Mouse (Mus musculus) intestine, embryonic 15.5 days (tissue): Measurements from ENCODE around the gene Erap1. TPM values are rescaled to one million over a fixed set of nuclear protein-coding genes. Genes with fewer than 3 reads are reported as not detected.

ENCODE experiments used
- ATAC-seq: fragments of 200-750 bp; cut with Nextera tagmentation; 2 replicates; pipeline ENCODE4 v1.8.0; 2017; ENCODE audit warnings: moderate TSS enrichment, moderate library complexity
- H3K27ac ChIP-seq: fragments of 300-500 bp; sonication (generic); 2 replicates; pipeline ENCODE4 v1.5.1; 2015; ENCODE audit warnings: mild to moderate bottlenecking, inconsistent platforms
- H3K27me3 ChIP-seq: fragments of 300-500 bp; sonication (generic); replicated peaks from 2 replicates; pipeline ENCODE4 v1.6.1; 2015; ENCODE audit warnings: inconsistent platforms
- H3K36me3 ChIP-seq: fragments of 300-500 bp; sonication (generic); 2 replicates; pipeline ENCODE4 v1.6.1; 2015; ENCODE audit warnings: inconsistent platforms
- H3K4me1 ChIP-seq: fragments of 300-500 bp; sonication (generic); replicated peaks from 2 replicates; pipeline ENCODE4 v1.6.1; 2015; ENCODE audit warnings: inconsistent platforms
- H3K4me2 ChIP-seq: fragments of 300-500 bp; sonication (generic); replicated peaks from 2 replicates; pipeline ENCODE4 v1.6.1; 2015; ENCODE audit warnings: mild to moderate bottlenecking, inconsistent platforms
- H3K4me3 ChIP-seq: fragments of 300-500 bp; sonication (generic); replicated peaks from 2 replicates; pipeline ENCODE4 v1.5.1; 2015; ENCODE audit warnings: inconsistent platforms
- H3K9ac ChIP-seq: fragments of 300-500 bp; sonication (generic); 2 replicates; pipeline ENCODE4 v1.6.1; 2015; ENCODE audit warnings: inconsistent platforms
- H3K9me3 ChIP-seq: fragments of 300-500 bp; sonication (generic); 2 replicates; pipeline ENCODE4 v1.6.1; 2016; ENCODE audit warnings: inconsistent platforms
- WGBS: fragments of 180-500 bp; shearing (Covaris S2); methylation state at CpG from one replicate; pipeline ENCODE4 v1.1.7; 2015; 5-methylcytosine and 5-hydroxymethylcytosine counted together
- polyA plus RNA-seq: library from polyadenylated mRNA; unstranded; fragments of >200 nt; fragmentation: Nextera tagmentation; extraction: Ambion mirVana; gene quantifications from 2 replicates; pipeline ENCODE4 v1.2.1, GENCODE M21; 2015

Gene Erap1
- polyA plus RNA-seq, 1 experiment from 2014 or later: 42.3 TPM

DNA sequence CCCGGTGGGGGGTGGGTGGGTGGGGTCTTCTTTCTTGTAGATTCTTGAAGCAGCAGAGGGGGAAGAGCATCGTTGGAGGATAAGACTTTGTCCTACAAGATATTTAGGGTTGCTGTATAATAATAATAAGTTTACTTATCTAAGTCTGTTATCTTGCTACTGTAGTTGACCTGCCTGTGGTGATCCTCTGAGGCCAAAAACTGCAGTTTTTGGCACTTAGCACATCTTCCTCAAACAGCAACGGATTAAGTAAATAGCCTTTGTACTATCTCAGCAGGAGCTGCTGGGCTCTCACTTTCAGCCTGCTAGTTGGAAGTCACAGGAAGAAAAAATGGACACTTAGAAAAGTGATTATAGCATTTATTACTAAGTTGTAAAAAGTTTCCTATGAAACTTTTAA is 56.9 kb downstream of the Erap1 start:
- no peak overlapping the region for H3K4me2 ChIP-seq
- no peaks in the 10 kb centered on the region for H3K27me3 ChIP-seq
- H3K9ac ChIP-seq: no peak overlapping the region
- no peak overlapping the region for H3K27ac ChIP-seq
- no peak overlapping the region for H3K4me3 ChIP-seq
- H3K4me1 ChIP-seq: no peaks in the 10 kb centered on the region
- ATAC-seq: no peak
- no peaks in the 10 kb centered on the region for H3K9me3 ChIP-seq
- no peaks in the 10 kb centered on the region for H3K36me3 ChIP-seq
- 51% methylated on average over 3 of the region's 3 CpGs for WGBS

DNA sequence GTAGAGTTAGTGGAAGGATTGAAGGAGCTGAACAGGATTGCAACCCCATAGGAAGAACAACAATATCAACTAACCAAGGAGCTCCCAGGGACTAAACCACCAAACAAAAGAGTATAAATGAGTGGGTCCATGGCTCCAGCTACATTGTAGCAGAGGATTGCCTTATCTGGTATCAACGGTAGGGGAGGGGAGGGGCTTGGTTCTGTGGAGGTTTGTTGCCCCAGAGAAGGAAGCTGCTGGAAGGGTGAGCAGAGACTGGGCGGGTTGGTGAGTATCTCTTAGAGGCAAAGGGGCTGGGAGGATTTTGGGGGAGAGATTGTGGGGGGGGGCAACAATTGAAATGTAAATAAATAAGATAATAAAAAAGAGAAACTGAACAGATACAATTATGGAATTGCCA is 79.6 kb downstream of the Erap1 start:
- Histone ChIP-seq H3K27ac (no peak overlapping the region), H3K4me1 (no peaks in the 10 kb centered on the region), H3K4me2 (no peak overlapping the region), H3K9ac (no peak overlapping the region), H3K36me3 (peaks cover 5% of the 10 kb centered on the region; the same call in 1 of the 2 replicates), H3K4me3 (no peak overlapping the region), H3K27me3 (no peaks in the 10 kb centered on the region), H3K9me3 (no peaks in the 10 kb centered on the region)
- ATAC-seq: no peak
- 75% methylated on average over 2 of the region's 2 CpGs for WGBS

DNA sequence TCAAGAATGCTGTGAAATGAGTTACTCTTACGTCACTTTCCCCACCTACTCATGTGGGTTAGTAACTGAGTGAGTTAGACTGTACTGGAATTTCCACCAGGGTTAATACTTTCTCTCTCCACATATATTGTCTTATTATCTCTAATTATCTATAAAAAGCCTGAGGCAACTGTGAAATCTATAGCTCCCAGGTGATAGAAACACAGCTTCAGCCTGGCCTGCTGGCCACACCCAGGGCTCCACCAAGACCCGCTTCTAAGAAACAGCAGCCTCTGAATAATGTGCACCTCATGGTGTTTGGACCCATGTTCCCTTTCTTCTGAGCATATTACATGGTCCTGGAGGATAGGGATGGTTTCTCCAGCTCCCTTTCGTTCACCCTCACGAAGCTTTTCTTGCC is 94.4 kb downstream of the Erap1 start:
- Histone ChIP-seq H3K27me3 (no peaks in the 10 kb centered on the region), H3K4me1 (no peaks in the 10 kb centered on the region), H3K4me2 (no peak overlapping the region), H3K4me3 (no peak overlapping the region), H3K27ac (no peak overlapping the region), H3K36me3 (no peaks in the 10 kb centered on the region; the same call in 1 of the 2 replicates), H3K9me3 (no peaks in the 10 kb centered on the region), H3K9ac (no peak overlapping the region)
- ATAC-seq: no peak
- WGBS: 94% methylated on average over 4 of the region's 4 CpGs

DNA sequence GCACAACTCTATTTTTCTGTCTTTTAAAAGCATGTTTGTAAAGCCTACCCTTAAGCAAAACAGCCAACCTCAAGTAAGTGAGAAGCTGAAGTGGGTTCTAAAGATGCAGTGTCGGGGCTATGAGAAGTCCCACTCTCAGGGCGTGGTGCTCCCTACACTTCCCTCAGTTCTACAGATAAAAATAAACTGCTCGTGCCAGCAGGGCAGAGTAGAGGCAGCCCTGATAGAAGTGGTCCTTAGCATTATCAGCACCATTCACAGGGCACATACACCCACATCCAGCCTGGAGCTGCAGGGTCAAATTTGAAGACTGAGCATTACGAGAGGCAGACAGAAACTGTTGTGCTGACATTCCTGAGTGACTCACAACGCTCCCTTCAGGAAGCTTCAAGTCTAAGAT is 96.5 kb downstream of the Erap1 start:
- no peak overlapping the region for H3K27ac ChIP-seq
- ATAC-seq: peak; percentile 78; the same call in 1 of the 2 replicates
- H3K9ac ChIP-seq: no peak overlapping the region
- H3K36me3 ChIP-seq: no peaks in the 10 kb centered on the region; the same call in 1 of the 2 replicates
- no peaks in the 10 kb centered on the region for H3K9me3 ChIP-seq
- no peaks in the 10 kb centered on the region for H3K27me3 ChIP-seq
- no peaks in the 10 kb centered on the region for H3K4me1 ChIP-seq
- 79% methylated on average over 5 of the region's 5 CpGs for WGBS
- no peak overlapping the region for H3K4me3 ChIP-seq
- H3K4me2 ChIP-seq: no peak overlapping the region

DNA sequence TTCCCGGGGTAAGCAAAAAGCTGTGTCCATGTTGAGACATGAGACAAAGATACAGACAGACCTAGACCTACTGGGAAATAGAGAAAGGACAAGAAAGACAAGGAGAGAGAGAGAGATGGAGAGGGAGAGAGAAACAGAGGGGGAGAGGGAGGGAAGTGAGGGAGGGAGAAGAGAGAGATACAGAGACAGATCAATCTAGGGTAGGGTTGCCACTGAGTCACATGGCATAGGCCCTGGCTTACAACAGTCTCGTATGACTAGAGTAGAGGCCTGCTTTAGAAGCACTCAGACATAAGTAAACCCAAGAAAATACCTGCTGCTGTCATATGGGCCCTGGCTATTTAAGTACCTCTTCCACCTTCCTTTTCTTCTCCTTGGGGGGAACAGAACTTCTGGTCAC is 97.0 kb downstream of the Erap1 start:
- H3K4me3 ChIP-seq: no peak overlapping the region
- no peaks in the 10 kb centered on the region for H3K27me3 ChIP-seq
- WGBS: 82% methylated on average over 2 of the region's 2 CpGs
- H3K4me2 ChIP-seq: no peak overlapping the region
- ATAC-seq: no peak
- H3K4me1 ChIP-seq: no peaks in the 10 kb centered on the region
- H3K27ac ChIP-seq: no peak overlapping the region
- H3K9me3 ChIP-seq: no peaks in the 10 kb centered on the region
- no peak overlapping the region for H3K9ac ChIP-seq
- no peaks in the 10 kb centered on the region; the same call in 1 of the 2 replicates for H3K36me3 ChIP-seq

Other genes with a start within 250 kb of the Erap1 start
- gene Zfp72, start 248.7 kb upstream of the Erap1 start, polyA plus RNA-seq: 3.6 and 5.7 TPM in 2 replicates
- 113 and 116 TPM in 2 replicates for gene Ftl1-ps1, start 239.9 kb upstream of the Erap1 start, polyA plus RNA-seq
- gene Zfp825, start 145.6 kb upstream of the Erap1 start, polyA plus RNA-seq: 14.3 and 16.2 TPM in 2 replicates
- 27.9 and 30.5 TPM in 2 replicates for gene Cast, start 169.2 kb downstream of the Erap1 start, polyA plus RNA-seq